Mouse (Mus musculus) urinary bladder, adult 18-20 months (tissue): ENCODE results near the gene Efna1.

Source experiments
- DNase-seq, 2 experiments: peaks; one replicate each; pipeline ENCODE4 v3.0.0; 2022; ENCODE audit warnings: low spot score in 2 of 2, mixed read lengths in 2 of 2

The Efna1 gene

GRCm38 (mm10) chr3:89308089-89308488 is 27.1 kb upstream of the Efna1 start:
- DNase-seq: no peak

GRCm38 (mm10) chr3:89305551-89306325 is 24.8 kb upstream of the Efna1 start:
- DNase-seq: no peak

GRCm38 (mm10) chr3:89305105-89305504 is 24.2 kb upstream of the Efna1 start:
- DNase-seq: no peak

GRCm38 (mm10) chr3:89304440-89304839 is 23.5 kb upstream of the Efna1 start:
- DNase-seq: no peak

- DNase-seq: no peak
These were observed 19.6 kb upstream of the Efna1 start for GRCm38 (mm10) chr3:89300514-89300913.

- DNase-seq: no peak
These were observed 19.1 kb upstream of the Efna1 start for GRCm38 (mm10) chr3:89300071-89300470.

GRCm38 (mm10) chr3:89299499-89299898 is 18.6 kb upstream of the Efna1 start:
- DNase-seq: no peak

GRCm38 (mm10) chr3:89298908-89299307 is 18.0 kb upstream of the Efna1 start:
- DNase-seq: no peak

GRCm38 (mm10) chr3:89296761-89297396 is 15.9 kb upstream of the Efna1 start:
- DNase-seq: no peak

- no peak for DNase-seq
These were observed 14.8 kb upstream of the Efna1 start for GRCm38 (mm10) chr3:89295685-89296230.

- DNase-seq: no peak
These were observed 13.3 kb upstream of the Efna1 start for GRCm38 (mm10) chr3:89294195-89294594.

- DNase-seq: no peak
These were observed 12.4 kb upstream of the Efna1 start for GRCm38 (mm10) chr3:89293247-89293918.

- no peak for DNase-seq
These were observed 11.4 kb upstream of the Efna1 start for GRCm38 (mm10) chr3:89292303-89292702.

- DNase-seq: no peak
These were observed 10.9 kb upstream of the Efna1 start for GRCm38 (mm10) chr3:89291874-89292273.

GRCm38 (mm10) chr3:89288503-89288928 is 7.6 kb upstream of the Efna1 start:
- DNase-seq: no peak

GRCm38 (mm10) chr3:89287286-89287685 is 6.3 kb upstream of the Efna1 start:
- no peak for DNase-seq

- no peak for DNase-seq
These were observed 4.6 kb upstream of the Efna1 start for GRCm38 (mm10) chr3:89285526-89285925.

- DNase-seq: no peak
These were observed 3.3 kb upstream of the Efna1 start for GRCm38 (mm10) chr3:89284261-89284660.

GRCm38 (mm10) chr3:89282291-89282643 is 1.3 kb upstream of the Efna1 start:
- DNase-seq: no peak

GRCm38 (mm10) chr3:89281579-89282290 is 793 bp upstream of the Efna1 start:
- DNase-seq: peak; percentile 81 to 82

- peak in 1 of 2 experiments; percentile 29 for DNase-seq
These were observed 814 bp downstream of the Efna1 start for GRCm38 (mm10) chr3:89280050-89280605.
